Mouse (Mus musculus) thymus, postnatal 0 days (tissue): Measurements from ENCODE around the gene Churc1. TPM values are rescaled to one million over a fixed set of nuclear protein-coding genes. Genes with fewer than 3 reads are reported as not detected.

ENCODE experiments used
- DNase-seq: peaks from one replicate; pipeline ENCODE4 v3.0.0-alpha.2; 2015; ENCODE audit warnings: low spot score
- polyA plus RNA-seq: library from polyadenylated mRNA; unstranded; fragments of >200 nt; fragmentation: Nextera tagmentation; extraction: Ambion mirVana; gene quantifications from 2 replicates; pipeline ENCODE4 v1.2.1, GENCODE M21; 2015

The Churc1 gene
- polyA plus RNA-seq, 1 experiment from 2014 or later = 258 TPM

- DNase-seq = peak; percentile 58
Observed at GRCm38 (mm10) chr12:76832704-76833103, 67.4 kb downstream of the Churc1 start.

Other genes starting within 250 kb of the Churc1 start
- gene Plekhg3, start 234.6 kb upstream of the Churc1 start, polyA plus RNA-seq = 3.3 and 4.7 TPM in 2 replicates
- 0.29 and 0.31 TPM in 2 replicates for gene Sptb, start 55.0 kb upstream of the Churc1 start, polyA plus RNA-seq
- gene Fntb, start 51 bp downstream of the Churc1 start, polyA plus RNA-seq = 29.3 and 29.7 TPM in 2 replicates
- gene Gpx2, start 30.0 kb downstream of the Churc1 start, polyA plus RNA-seq = 1.7 and 2.1 TPM in 2 replicates
- gene Rab15, start 57.4 kb downstream of the Churc1 start, polyA plus RNA-seq = 23.6 and 27.0 TPM in 2 replicates
- 18.7 and 20.9 TPM in 2 replicates for gene Max, start 196.7 kb downstream of the Churc1 start, polyA plus RNA-seq